Mouse (Mus musculus) gonadal fat pad, adult 2 months (tissue): Measurements from ENCODE around the gene Kcnk16. TPM values are rescaled to one million over a fixed set of nuclear protein-coding genes. Genes with fewer than 3 reads are reported as not detected.

Experiments used
- DNase-seq: peaks from one replicate; pipeline ENCODE4 v3.0.0-alpha.2; 2012; ENCODE audit warnings: low read depth
- polyA plus RNA-seq: library from polyadenylated mRNA; depleted of rRNA; stranded (reverse); fragments of >200 nt; gene quantifications from 2 replicates; pipeline ENCODE4 v1.2.3, GENCODE M21; 2012

The Kcnk16 gene
- polyA plus RNA-seq, 1 experiment = not detected

- no peak for DNase-seq
These were observed 35.7 kb downstream of the Kcnk16 start for GRCm38 (mm10) chr14:20233016-20233980.

- no peak for DNase-seq
These were observed 38.9 kb downstream of the Kcnk16 start for GRCm38 (mm10) chr14:20230063-20230491.

GRCm38 (mm10) chr14:20229437-20229836 lies 39.6 kb downstream of the Kcnk16 start:
- no peak for DNase-seq

- DNase-seq = no peak
These were observed 40.7 kb downstream of the Kcnk16 start for GRCm38 (mm10) chr14:20228336-20228735.

- DNase-seq = no peak
These were observed 42.0 kb downstream of the Kcnk16 start for GRCm38 (mm10) chr14:20226982-20227381.

GRCm38 (mm10) chr14:20226488-20226887 lies 42.5 kb downstream of the Kcnk16 start:
- DNase-seq = no peak

GRCm38 (mm10) chr14:20225525-20225924 lies 43.5 kb downstream of the Kcnk16 start:
- DNase-seq = no peak

GRCm38 (mm10) chr14:20224576-20225218 lies 44.3 kb downstream of the Kcnk16 start:
- DNase-seq = no peak

- DNase-seq = no peak
These were observed 44.8 kb downstream of the Kcnk16 start for GRCm38 (mm10) chr14:20224163-20224562.

GRCm38 (mm10) chr14:20223253-20223652 lies 45.7 kb downstream of the Kcnk16 start:
- no peak for DNase-seq

- no peak for DNase-seq
These were observed 47.9 kb downstream of the Kcnk16 start for GRCm38 (mm10) chr14:20221083-20221482.

- no peak for DNase-seq
These were observed 49.1 kb downstream of the Kcnk16 start for GRCm38 (mm10) chr14:20219849-20220248.

- DNase-seq = no peak
These were observed 51.6 kb downstream of the Kcnk16 start for GRCm38 (mm10) chr14:20217299-20217864.

- DNase-seq = no peak
These were observed 52.3 kb downstream of the Kcnk16 start for GRCm38 (mm10) chr14:20216561-20217298.

GRCm38 (mm10) chr14:20215826-20216225 lies 53.2 kb downstream of the Kcnk16 start:
- DNase-seq = no peak

- no peak for DNase-seq
These were observed 54.9 kb downstream of the Kcnk16 start for GRCm38 (mm10) chr14:20214125-20214524.

GRCm38 (mm10) chr14:20211754-20212601 lies 57.0 kb downstream of the Kcnk16 start:
- no peak for DNase-seq
